Mouse (Mus musculus): Measurements from ENCODE around the gene Ankrd2. TPM values are rescaled to one million over a fixed set of nuclear protein-coding genes. Genes with fewer than 3 reads are reported as not detected.

Gene Ankrd2
- polyA plus RNA-seq, 1 experiment from 2014 or later = 0.40 TPM

DNA sequence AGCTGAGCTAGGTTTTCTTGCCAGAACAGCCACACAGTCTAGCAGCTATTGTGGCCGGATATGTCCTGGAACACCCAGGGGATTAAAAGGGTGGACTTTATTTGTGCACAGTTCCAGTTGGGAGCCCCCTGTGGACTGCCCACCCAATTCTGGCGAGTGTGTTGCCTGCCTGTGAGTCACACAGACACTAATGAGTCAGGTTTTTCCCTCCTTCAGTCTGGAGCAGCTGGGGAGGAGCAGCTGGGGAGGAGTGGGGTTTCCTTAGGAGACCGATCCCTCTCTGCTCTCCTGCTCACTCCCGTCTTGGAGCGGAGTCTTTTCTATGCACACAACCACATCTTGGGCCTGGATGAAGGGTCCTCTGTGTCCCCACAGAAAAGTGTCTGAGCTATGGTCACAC, 19.0 kb upstream of the Ankrd2 start:
- WGBS = 60% methylated on average over 5 of the region's 5 CpGs
- no peak overlapping the region for H3K4me3 ChIP-seq (replicated peaks)
- H3K4me2 ChIP-seq = no peak overlapping the region
- no peaks in the 10 kb centered on the region for H3K9me3 ChIP-seq
- peak overlapping the region; percentile 81 for H3K27ac ChIP-seq
- no peaks in the 10 kb centered on the region for H3K36me3 ChIP-seq
- H3K4me1 ChIP-seq = peaks cover 18% of the 10 kb centered on the region
- no peaks in the 10 kb centered on the region for H3K27me3 ChIP-seq (replicated peaks)
- ATAC-seq (ENCODE audit: insufficient read depth, low FRiP score, low read depth) = no peak
- H3K9ac ChIP-seq = no peak overlapping the region

GRCm38 (mm10) chr19:42017399-42018247, 18.2 kb upstream of the Ankrd2 start:
- Histone ChIP-seq H3K27ac (peak overlapping the region; percentile 81), H3K9me3 (no peaks in the 10 kb centered on the region), H3K4me2 (0 out of 2 replicates have a peak overlapping the region, but pooled peaks have one; percentile 0), H3K4me3 (replicated peaks) (no peak overlapping the region), H3K4me1 (peaks cover 18% of the 10 kb centered on the region), H3K36me3 (no peaks in the 10 kb centered on the region), H3K9ac (no peak overlapping the region), H3K27me3 (replicated peaks) (no peaks in the 10 kb centered on the region)
- 50% methylated on average over 8 of the region's 8 CpGs for WGBS
- ATAC-seq (ENCODE audit: insufficient read depth, low FRiP score, low read depth) = 0 out of 2 replicates have a peak, but pooled peaks have one; percentile 45

DNA sequence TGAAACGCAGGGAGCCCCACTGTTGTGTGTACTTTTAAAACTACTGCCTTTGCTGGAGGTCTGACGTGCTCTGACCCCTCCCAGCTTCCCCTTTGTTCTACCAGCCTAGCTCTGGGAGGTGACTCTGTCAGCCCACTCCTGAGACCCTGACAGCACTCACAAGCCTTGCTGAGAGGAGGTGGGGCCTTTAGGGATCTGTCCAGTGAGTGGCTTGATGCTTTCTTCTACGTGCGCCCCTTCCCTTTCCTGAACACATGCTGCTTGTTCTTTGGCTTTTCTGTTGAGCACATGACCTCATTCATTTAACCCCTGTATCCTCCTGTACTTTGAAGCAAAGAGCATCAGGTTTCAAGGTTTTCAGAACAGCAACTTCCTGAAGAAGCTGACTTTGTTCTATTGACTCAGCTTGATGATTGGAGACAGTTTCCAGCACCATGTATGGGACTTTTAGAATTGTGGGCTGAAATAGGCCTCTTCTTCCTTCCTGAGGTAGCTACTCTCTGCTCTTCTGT, 16.7 kb upstream of the Ankrd2 start:
- Histone ChIP-seq H3K27me3 (replicated peaks) (no peaks in the 10 kb centered on the region), H3K27ac (peak overlapping the region; percentile 81), H3K4me2 (no peak overlapping the region), H3K9me3 (no peaks in the 10 kb centered on the region), H3K4me3 (replicated peaks) (no peak overlapping the region), H3K4me1 (peaks cover 18% of the 10 kb centered on the region), H3K9ac (no peak overlapping the region), H3K36me3 (no peaks in the 10 kb centered on the region)
- 0 out of 2 replicates have a peak, but pooled peaks have one; percentile 23 for ATAC-seq (ENCODE audit: insufficient read depth, low FRiP score, low read depth)
- WGBS = 43% methylated on average over 4 of the region's 4 CpGs

GRCm38 (mm10) chr19:42021681-42022541, 13.9 kb upstream of the Ankrd2 start:
- H3K27me3 ChIP-seq (replicated peaks) = no peaks in the 10 kb centered on the region
- no peak overlapping the region for H3K4me2 ChIP-seq
- WGBS = 70% methylated on average over 10 of the region's 10 CpGs
- no peaks in the 10 kb centered on the region for H3K36me3 ChIP-seq
- H3K27ac ChIP-seq = no peak overlapping the region
- no peaks in the 10 kb centered on the region for H3K9me3 ChIP-seq
- H3K4me3 ChIP-seq (replicated peaks) = no peak overlapping the region
- peaks cover 15% of the 10 kb centered on the region for H3K4me1 ChIP-seq
- ATAC-seq (ENCODE audit: insufficient read depth, low FRiP score, low read depth) = no peak
- H3K9ac ChIP-seq = no peak overlapping the region

DNA sequence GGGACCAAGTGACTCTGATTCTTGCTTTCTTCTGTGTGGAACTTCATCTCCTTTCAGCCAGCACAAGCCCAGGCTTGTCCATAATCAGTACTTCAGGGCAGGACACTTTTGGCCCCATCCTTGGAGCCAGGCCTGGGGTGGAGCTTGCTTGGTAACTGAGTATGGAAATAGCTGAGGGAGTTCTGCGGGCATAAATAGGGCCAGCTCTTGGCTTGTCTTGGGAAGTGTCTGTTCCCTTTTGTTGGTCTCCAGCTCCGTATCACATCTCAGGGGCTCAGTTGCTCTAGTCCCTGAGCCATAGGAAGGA, 13.3 kb upstream of the Ankrd2 start:
- Histone ChIP-seq H3K27ac (no peak overlapping the region), H3K4me1 (peaks cover 9% of the 10 kb centered on the region; the same call in 1 of the 2 replicates), H3K27me3 (replicated peaks) (no peaks in the 10 kb centered on the region), H3K4me2 (no peak overlapping the region), H3K36me3 (no peaks in the 10 kb centered on the region), H3K9ac (no peak overlapping the region), H3K9me3 (no peaks in the 10 kb centered on the region), H3K4me3 (replicated peaks) (no peak overlapping the region)
- 76% methylated on average over 2 of the region's 2 CpGs for WGBS
- ATAC-seq (ENCODE audit: insufficient read depth, low FRiP score, low read depth) = no peak

DNA sequence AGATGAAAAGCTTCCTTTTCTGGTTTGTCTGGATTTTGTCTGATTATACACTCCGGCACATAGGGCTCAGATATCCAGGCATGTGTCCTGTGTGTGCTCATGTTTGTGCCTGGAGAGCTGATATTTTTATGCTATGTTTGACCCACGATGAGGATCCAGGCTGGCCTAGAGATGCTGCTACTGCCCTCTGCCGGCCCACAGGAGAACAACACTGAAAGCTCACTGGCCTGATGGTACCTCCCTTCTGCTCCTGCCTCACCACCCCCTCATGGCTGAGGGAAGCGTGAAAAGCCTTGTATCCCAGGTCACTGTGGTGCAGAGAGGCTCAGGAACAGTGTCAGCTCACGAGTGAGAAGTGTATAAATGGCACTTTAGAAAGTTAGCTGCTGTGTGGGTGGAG, 9.6 kb upstream of the Ankrd2 start:
- no peak overlapping the region for H3K4me2 ChIP-seq
- H3K4me1 ChIP-seq = no peaks in the 10 kb centered on the region
- no peak overlapping the region for H3K9ac ChIP-seq
- H3K4me3 ChIP-seq (replicated peaks) = no peak overlapping the region
- no peaks in the 10 kb centered on the region for H3K9me3 ChIP-seq
- WGBS = 4% methylated on average over 5 of the region's 5 CpGs
- H3K27me3 ChIP-seq (replicated peaks) = no peaks in the 10 kb centered on the region
- ATAC-seq (ENCODE audit: insufficient read depth, low FRiP score, low read depth) = peak; percentile 76
- H3K27ac ChIP-seq = no peak overlapping the region
- no peaks in the 10 kb centered on the region for H3K36me3 ChIP-seq

GRCm38 (mm10) chr19:42031112-42031511, 4.7 kb upstream of the Ankrd2 start:
- Histone ChIP-seq H3K9me3 (no peaks in the 10 kb centered on the region), H3K4me2 (no peak overlapping the region), H3K4me3 (replicated peaks) (no peak overlapping the region), H3K4me1 (peaks cover 12% of the 10 kb centered on the region; the same call in 1 of the 2 replicates), H3K27ac (no peak overlapping the region), H3K9ac (no peak overlapping the region), H3K36me3 (no peaks in the 10 kb centered on the region), H3K27me3 (replicated peaks) (no peaks in the 10 kb centered on the region)
- 75% methylated on average over 5 of the region's 5 CpGs for WGBS
- ATAC-seq (ENCODE audit: insufficient read depth, low FRiP score, low read depth) = no peak

GRCm38 (mm10) chr19:42033611-42034010, 2.2 kb upstream of the Ankrd2 start:
- Histone ChIP-seq H3K4me2 (no peak overlapping the region), H3K9me3 (no peaks in the 10 kb centered on the region), H3K36me3 (no peaks in the 10 kb centered on the region), H3K4me3 (replicated peaks) (no peak overlapping the region), H3K27ac (no peak overlapping the region), H3K9ac (no peak overlapping the region), H3K4me1 (peaks cover 12% of the 10 kb centered on the region; the same call in 1 of the 2 replicates), H3K27me3 (replicated peaks) (no peaks in the 10 kb centered on the region)
- no peak for ATAC-seq (ENCODE audit: insufficient read depth, low FRiP score, low read depth)
- 84% methylated on average over 14 of the region's 14 CpGs for WGBS

- H3K36me3 ChIP-seq = no peaks in the 10 kb centered on the region
- ATAC-seq (ENCODE audit: insufficient read depth, low FRiP score, low read depth) = no peak
- no peak overlapping the region for H3K4me3 ChIP-seq (replicated peaks)
- H3K27me3 ChIP-seq (replicated peaks) = no peaks in the 10 kb centered on the region
- WGBS = 72% methylated on average over 9 of the region's 9 CpGs
- H3K4me2 ChIP-seq = no peak overlapping the region
- H3K27ac ChIP-seq = no peak overlapping the region; the same call in 1 of the 2 replicates
- H3K9me3 ChIP-seq = no peaks in the 10 kb centered on the region
- H3K9ac ChIP-seq = no peak overlapping the region
- peaks cover 12% of the 10 kb centered on the region; the same call in 1 of the 2 replicates for H3K4me1 ChIP-seq
Measured at GRCm38 (mm10) chr19:42034146-42034775, 1.5 kb upstream of the Ankrd2 start.

DNA sequence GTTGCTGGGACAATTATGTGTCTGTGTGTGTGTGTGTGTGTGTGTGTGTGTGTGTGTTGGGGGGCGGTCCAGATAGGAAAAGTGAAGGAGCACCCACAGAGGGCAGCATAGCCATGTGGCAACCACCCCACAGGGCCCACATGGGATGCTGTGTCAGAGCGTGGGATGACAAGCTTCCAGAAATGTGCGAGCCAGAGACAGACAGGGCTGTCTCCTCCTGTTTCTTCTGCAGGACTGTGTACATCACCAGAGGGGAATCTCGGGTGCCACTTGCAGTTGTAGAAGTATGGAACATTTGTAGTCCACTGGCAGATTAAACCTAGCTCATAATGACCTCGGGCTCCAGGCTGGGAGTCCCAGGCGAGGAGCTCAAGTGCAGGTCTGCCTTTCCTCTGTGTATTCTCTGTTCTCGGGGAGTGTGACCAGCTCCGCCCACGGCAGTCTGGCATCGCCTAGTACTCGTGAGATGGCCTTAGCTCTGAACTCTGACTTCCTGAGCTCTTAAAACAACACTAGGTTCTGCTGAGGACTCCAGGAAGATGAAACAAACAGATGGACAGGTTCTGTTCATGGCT, 832 bp upstream of the Ankrd2 start:
- Histone ChIP-seq H3K36me3 (no peaks in the 10 kb centered on the region), H3K4me1 (peaks cover 12% of the 10 kb centered on the region; the same call in 1 of the 2 replicates), H3K4me2 (no peak overlapping the region), H3K27ac (no peak overlapping the region; the same call in 1 of the 2 replicates), H3K9ac (no peak overlapping the region), H3K27me3 (replicated peaks) (no peaks in the 10 kb centered on the region), H3K4me3 (replicated peaks) (no peak overlapping the region), H3K9me3 (no peaks in the 10 kb centered on the region)
- ATAC-seq (ENCODE audit: insufficient read depth, low FRiP score, low read depth) = 0 out of 2 replicates have a peak, but pooled peaks have one; percentile 8
- 57% methylated on average over 11 of the region's 11 CpGs for WGBS

GRCm38 (mm10) chr19:42036357-42036756, 557 bp downstream of the Ankrd2 start:
- Histone ChIP-seq H3K27ac (no peak overlapping the region), H3K9me3 (no peaks in the 10 kb centered on the region), H3K4me3 (replicated peaks) (no peak overlapping the region), H3K9ac (no peak overlapping the region), H3K4me1 (peaks cover 12% of the 10 kb centered on the region; the same call in 1 of the 2 replicates), H3K36me3 (no peaks in the 10 kb centered on the region), H3K4me2 (no peak overlapping the region), H3K27me3 (replicated peaks) (no peaks in the 10 kb centered on the region)
- WGBS = 76% methylated on average over 3 of the region's 3 CpGs
- ATAC-seq (ENCODE audit: insufficient read depth, low FRiP score, low read depth) = no peak

Measured in stomach, embryonic 15.5 days (tissue).